Mouse (Mus musculus): ENCODE results near the gene Inka2.

Inka2 gene

GRCm38 (mm10) chr3:105733538-105733937 is 29.1 kb downstream of the Inka2 start:
- DNase-seq, result no peak

- no peak for DNase-seq
Measured at GRCm38 (mm10) chr3:105735285-105735684, 30.9 kb downstream of the Inka2 start.

GRCm38 (mm10) chr3:105736148-105736547 is 31.7 kb downstream of the Inka2 start:
- no peak for DNase-seq

GRCm38 (mm10) chr3:105737070-105737469 is 32.7 kb downstream of the Inka2 start:
- no peak for DNase-seq

- DNase-seq, result no peak
Measured at GRCm38 (mm10) chr3:105737666-105738065, 33.3 kb downstream of the Inka2 start.

- DNase-seq, result no peak
Measured at GRCm38 (mm10) chr3:105746542-105746941, 42.1 kb downstream of the Inka2 start.

GRCm38 (mm10) chr3:105750810-105751209 is 46.4 kb downstream of the Inka2 start:
- DNase-seq, result no peak

GRCm38 (mm10) chr3:105754184-105754583 is 49.8 kb downstream of the Inka2 start:
- DNase-seq, result no peak

- DNase-seq, result no peak
Measured at GRCm38 (mm10) chr3:105755123-105755522, 50.7 kb downstream of the Inka2 start.

- no peak for DNase-seq
Measured at GRCm38 (mm10) chr3:105756505-105756904, 52.1 kb downstream of the Inka2 start.

GRCm38 (mm10) chr3:105757323-105758083 is 53.1 kb downstream of the Inka2 start:
- DNase-seq, result no peak

GRCm38 (mm10) chr3:105758098-105758497 is 53.7 kb downstream of the Inka2 start:
- DNase-seq, result no peak

- DNase-seq, result peak; percentile 69
Measured at GRCm38 (mm10) chr3:105758658-105759057, 54.3 kb downstream of the Inka2 start.

- no peak for DNase-seq
Measured at GRCm38 (mm10) chr3:105760063-105760462, 55.7 kb downstream of the Inka2 start.

GRCm38 (mm10) chr3:105763132-105763851 is 58.9 kb downstream of the Inka2 start:
- no peak for DNase-seq

- no peak for DNase-seq
Measured at GRCm38 (mm10) chr3:105768529-105768928, 64.1 kb downstream of the Inka2 start.

- DNase-seq, result no peak
Measured at GRCm38 (mm10) chr3:105769380-105769779, 65.0 kb downstream of the Inka2 start.
